Mouse (Mus musculus): Measurements from ENCODE around the gene Fam160a2.

GRCm38 (mm10) chr7:105433859-105434258 is 34.0 kb upstream of the Fam160a2 start:
- TF ChIP-seq CTCF (IDR thresholded peaks at IDR 0.05 in 2 of 3, conservative IDR thresholded peaks at IDR 0.05 in 1 of 3; ENCODE audit: control insufficient read depth in 1 of 3, insufficient read depth in 1 of 3, low read depth in 2 of 3, low read length in 3 of 3, poor library complexity in 1 of 3, severe bottlenecking in 1 of 3) (no peak), POLR2AphosphoS2 (IDR thresholded peaks at IDR 0.05; ENCODE audit: low read length) (no peak), MYC (IDR thresholded peaks at IDR 0.05; ENCODE audit: low read depth, low read length) (no peak), NELFE (IDR thresholded peaks at IDR 0.05; ENCODE audit: low read depth, low read length) (no peak), POLR2A (IDR thresholded peaks at IDR 0.05; ENCODE audit: control insufficient read depth in 1 of 2, insufficient read depth in 1 of 2, low read depth in 1 of 2, low read length in 2 of 2, poor library complexity in 1 of 2) (no peak), MAX (IDR thresholded peaks at IDR 0.05; ENCODE audit: low read length) (no peak), BHLHE40 (IDR thresholded peaks at IDR 0.05; ENCODE audit: borderline replicate concordance, low read depth, low read length) (no peak), JUND (IDR thresholded peaks at IDR 0.05; ENCODE audit: low read depth, low read length) (no peak)

All from MEL (cell line).